Mouse (Mus musculus) embryonic fibroblast, embryonic 13.5 days (primary cell): ENCODE measurements around the gene Golm1. TPM values are rescaled to one million over a fixed set of nuclear protein-coding genes. Genes with fewer than 3 reads are reported as not detected.
"Not testable (repeated sequence)": the region's sequence is repeated elsewhere in the genome, so short reads cannot be mapped to it uniquely, and the experiment has no call there.

ENCODE experiments used
- H3K27ac ChIP-seq: 2 replicates; pipeline ENCODE4 v1.5.1; 2012; ENCODE audit warnings: low read length, control low read depth, inconsistent platforms; ENCODE audit not compliant: insufficient read depth
- H3K4me1 ChIP-seq: 2 replicates; pipeline ENCODE4 v1.6.1; 2011; ENCODE audit warnings: low read length; ENCODE audit not compliant: control insufficient read depth, insufficient read depth
- H3K4me3 ChIP-seq: 2 replicates; pipeline ENCODE4 v1.5.1; 2011; ENCODE audit warnings: mild to moderate bottlenecking, control low read depth, low read length; ENCODE audit not compliant: insufficient read depth
- CTCF ChIP-seq: IDR thresholded peaks from 2 replicates; pipeline ENCODE4 v1.5.1; 2011; ENCODE audit warnings: mild to moderate bottlenecking, control low read depth, low read length, moderate library complexity, borderline replicate concordance; ENCODE audit not compliant: insufficient read depth
- POLR2A ChIP-seq: IDR thresholded peaks from 2 replicates; pipeline ENCODE4 v1.6.1; 2011; ENCODE audit warnings: low read depth, mild to moderate bottlenecking, control low read depth, low read length, moderate library complexity
- polyA plus RNA-seq: library from polyadenylated mRNA; stranded (reverse); fragments of >200 nt; gene quantifications from 2 replicates; pipeline ENCODE4 v1.2.4, GENCODE M21; 2011; ENCODE audit warnings: low read depth; ENCODE audit not compliant: missing spikeins, insufficient read length

Golm1 gene
- 31.7 and 36.1 TPM in 2 replicates for polyA plus RNA-seq

GRCm38 (mm10) chr13:59675151-59676011 lies at the start of gene Golm1:
TSS of gene Golm1 (minus strand) at chr13:59675811.
- peak; percentile 69 for TF ChIP-seq POLR2A
- TF ChIP-seq CTCF = no peak
- Histone ChIP-seq H3K4me1 (no peaks in the 10 kb centered on the region), H3K27ac (peak within 1 kb of the TSS; percentile 19; the same call in 1 of the 2 replicates), H3K4me3 (peak within 1 kb of the TSS; percentile 85)

DNA sequence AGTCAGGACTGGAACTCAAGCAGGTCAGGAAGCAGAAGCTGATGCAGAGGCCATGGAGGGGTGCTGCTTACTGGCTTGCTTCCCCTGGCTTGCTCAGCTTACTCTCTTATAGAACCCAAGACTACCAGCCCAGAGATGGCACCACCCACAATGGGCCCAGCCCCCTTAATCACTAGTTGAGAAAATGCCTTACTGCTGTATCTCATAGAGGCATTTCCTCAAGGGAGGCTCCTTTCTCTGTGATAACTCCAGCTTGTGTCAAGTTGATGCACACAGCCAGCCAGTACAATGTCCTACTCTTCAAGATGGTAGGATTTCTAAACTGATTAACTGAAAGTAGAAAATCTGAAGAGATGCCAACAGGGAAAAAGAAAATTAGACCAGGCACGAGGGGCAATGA lies 46.5 kb upstream of the Golm1 start:
- not testable (repeated sequence) for H3K4me3 ChIP-seq, H3K4me1 ChIP-seq, H3K27ac ChIP-seq

GRCm38 (mm10) chr13:59719475-59719874 lies 43.9 kb upstream of the Golm1 start:
- TF ChIP-seq CTCF (no peak), POLR2A (no peak)
- no peak overlapping the region for H3K27ac ChIP-seq

GRCm38 (mm10) chr13:59718857-59719440 lies 43.3 kb upstream of the Golm1 start:
- not testable (repeated sequence) for H3K27ac ChIP-seq, H3K4me1 ChIP-seq, H3K4me3 ChIP-seq

More at GRCm38 (mm10) chr13:59719475-59719874, 43.9 kb upstream of the Golm1 start:
- no peak overlapping the region for H3K4me3 ChIP-seq
- H3K4me1 ChIP-seq = no peaks in the 10 kb centered on the region

DNA sequence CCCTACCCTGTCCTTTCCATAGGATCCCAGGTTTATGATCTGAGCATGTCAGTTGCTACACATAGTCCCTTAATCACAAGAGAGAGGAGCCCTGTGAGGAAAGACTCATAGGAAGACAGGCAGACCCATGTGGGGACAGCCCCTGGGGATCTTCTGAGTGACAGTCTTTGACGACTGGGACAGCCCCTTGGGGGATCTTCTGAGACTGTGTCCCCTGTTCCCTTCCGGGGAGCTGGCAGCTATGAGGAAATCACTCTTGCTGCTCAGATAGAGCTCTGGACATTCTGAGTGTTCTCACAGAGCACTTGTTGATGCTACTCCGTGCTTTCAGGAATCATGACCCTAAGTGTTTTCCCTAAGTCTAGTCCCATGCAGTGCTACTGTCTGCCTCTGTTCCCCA lies 38.1 kb upstream of the Golm1 start:
- TF ChIP-seq POLR2A (no peak), CTCF (no peak)
- Histone ChIP-seq H3K4me1 (no peaks in the 10 kb centered on the region), H3K4me3 (no peak overlapping the region)

DNA sequence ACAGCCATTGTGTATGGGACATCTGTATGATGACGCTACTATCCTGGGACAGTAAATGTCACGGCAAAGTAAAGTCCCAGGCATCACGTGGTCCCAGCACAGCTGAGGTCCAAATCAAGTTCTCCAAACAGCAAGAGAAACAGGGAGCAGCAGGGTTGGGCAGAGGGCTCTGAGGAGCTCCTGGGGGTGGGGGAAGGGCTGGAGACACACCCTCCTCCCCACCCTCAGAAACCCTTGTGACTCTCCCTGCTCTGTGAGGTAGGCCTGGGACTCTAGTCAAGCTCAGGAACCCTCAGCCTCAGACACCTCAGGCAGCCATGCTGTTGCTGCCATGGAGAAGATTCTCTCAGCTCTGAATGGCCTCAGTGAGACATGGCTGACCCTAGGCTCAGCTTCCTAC lies 36.4 kb upstream of the Golm1 start, which contains the start of gene Spata31d1b:
Gene Spata31d1b (plus strand): TSS at position 301 of the 400 bp plus-strand sequence.
- not testable (repeated sequence) for H3K27ac ChIP-seq, H3K4me1 ChIP-seq, H3K4me3 ChIP-seq

More for the DNA sequence above, 38.1 kb upstream of the Golm1 start:
- no peak overlapping the region for H3K27ac ChIP-seq

- H3K4me1 ChIP-seq = no peaks in the 10 kb centered on the region
- H3K4me3 ChIP-seq = no peak within 1 kb of the TSS
- no peak within 1 kb of the TSS for H3K27ac ChIP-seq
- TF ChIP-seq POLR2A (no peak), CTCF (no peak)
Observed at GRCm38 (mm10) chr13:59710230-59710629, 34.6 kb upstream of the Golm1 start, which contains the start of gene Spata31d1a. TSS of gene Spata31d1a (minus strand) at chr13:59710330.

GRCm38 (mm10) chr13:59704562-59704961 lies 29.0 kb upstream of the Golm1 start:
- TF ChIP-seq CTCF = no peak
- no peak for TF ChIP-seq POLR2A
- Histone ChIP-seq H3K27ac (no peak overlapping the region), H3K4me3 (no peak overlapping the region), H3K4me1 (no peaks in the 10 kb centered on the region)

DNA sequence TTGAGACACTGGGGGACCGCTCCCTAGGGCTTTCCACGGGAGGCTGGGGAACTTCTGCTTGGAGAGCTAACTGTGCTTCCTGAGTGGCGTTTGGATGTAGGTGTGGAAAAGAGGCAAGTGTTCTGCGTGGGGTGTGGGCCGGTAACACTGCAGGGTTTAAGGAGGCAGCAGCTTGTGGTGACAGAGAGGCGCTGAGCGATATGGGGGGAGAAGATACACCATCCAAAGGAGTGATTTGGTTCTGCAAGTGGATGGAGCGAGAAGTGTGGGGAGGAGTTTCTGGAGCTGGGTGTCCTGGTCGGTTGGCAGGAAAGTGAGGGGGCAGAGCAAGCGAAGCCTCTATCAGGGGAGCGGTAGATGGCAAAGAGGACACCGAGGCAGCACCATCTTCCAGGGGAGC lies 27.9 kb upstream of the Golm1 start:
- Histone ChIP-seq H3K4me3 (no peak overlapping the region), H3K4me1 (no peaks in the 10 kb centered on the region), H3K27ac (no peak overlapping the region)
- no peak for TF ChIP-seq CTCF
- no peak for TF ChIP-seq POLR2A

DNA sequence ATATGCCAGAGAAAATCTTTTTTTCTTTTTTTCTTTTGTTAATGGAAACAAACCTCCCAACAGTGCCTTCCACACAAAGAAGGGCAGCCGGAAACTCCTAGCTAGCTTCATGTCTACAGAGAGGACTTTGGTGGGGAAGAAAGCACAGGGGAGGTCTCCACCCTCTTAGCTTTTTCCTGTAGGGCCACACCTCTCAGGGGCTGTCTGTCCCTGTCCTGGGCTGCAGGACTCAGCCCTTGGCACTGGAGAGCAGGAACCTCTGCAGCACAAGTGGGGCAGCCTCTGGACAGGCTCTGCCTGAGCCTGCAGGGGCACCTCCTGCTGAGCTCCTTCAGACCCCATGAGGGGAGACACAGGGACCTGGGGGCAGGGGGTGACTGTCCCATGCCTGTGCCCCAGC lies 24.5 kb upstream of the Golm1 start:
- not testable (repeated sequence) for H3K4me1 ChIP-seq, H3K27ac ChIP-seq, H3K4me3 ChIP-seq
